Mouse (Mus musculus): ENCODE measurements around the gene Tmem209. TPM values are rescaled to one million over a fixed set of nuclear protein-coding genes. Genes with fewer than 3 reads are reported as not detected.

Tmem209 gene
- total and polyA plus RNA-seq, 3 experiments = 26.1 to 93.4 (median 35.9) TPM

DNA sequence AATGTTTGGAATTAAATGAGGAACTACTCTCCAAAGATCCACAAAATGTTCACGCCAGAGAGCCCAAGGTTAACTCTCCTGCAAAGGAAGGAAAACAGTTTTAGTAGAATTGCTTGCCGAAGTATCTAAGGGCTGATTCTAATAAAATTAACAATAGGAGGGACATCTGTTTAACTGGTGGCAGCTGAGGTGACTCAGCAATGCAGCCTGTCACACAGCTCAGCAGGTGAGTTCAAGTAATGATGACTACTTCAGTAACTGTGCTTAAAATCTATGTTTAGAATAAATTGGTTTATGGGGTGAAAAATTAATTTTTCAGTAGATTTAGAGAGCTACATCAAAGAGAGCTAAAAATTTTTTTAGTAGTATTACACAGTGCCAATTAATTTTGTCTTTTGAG is 26.7 kb downstream of the Tmem209 start:
- H3K9ac ChIP-seq (ENCODE audit: control insufficient read depth, low read depth, low read length, poor library complexity, severe bottlenecking) = no peak overlapping the region
- DNase-seq (ENCODE audit: low read depth, low spot score) = no peak
- no peak overlapping the region for H3K27ac ChIP-seq (ENCODE audit: control insufficient read depth, low read depth, low read length)

DNA sequence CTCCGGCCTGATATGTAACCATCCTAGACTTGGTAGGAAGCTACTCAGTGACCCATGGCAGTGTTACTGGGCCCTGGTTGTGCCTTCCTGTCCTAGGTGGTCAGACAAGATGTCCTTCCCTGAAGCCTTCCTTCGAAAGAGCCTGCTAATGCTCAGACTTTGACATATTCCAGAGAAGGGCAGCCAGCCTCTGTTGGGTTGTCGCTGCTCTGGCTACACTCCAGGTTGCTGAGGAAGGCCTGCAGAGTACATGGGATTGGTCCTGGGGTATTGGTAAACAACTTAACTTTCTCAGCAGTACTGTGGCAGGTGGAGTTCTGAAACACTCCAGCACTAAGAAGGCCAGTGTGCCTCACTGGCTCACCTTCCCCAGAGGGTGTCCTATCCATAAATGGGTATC is 30.2 kb downstream of the Tmem209 start:
- H3K4me1 ChIP-seq (ENCODE audit: control insufficient read depth in 1 of 2, insufficient read depth in 2 of 2, low read length in 2 of 2) = no peaks in the 10 kb centered on the region
- no peaks in the 10 kb centered on the region for H3K79me2 ChIP-seq (ENCODE audit: control insufficient read depth, insufficient read depth, low read length, poor library complexity)
- no peak overlapping the region for H3K9ac ChIP-seq (ENCODE audit: control insufficient read depth, low read depth, low read length, poor library complexity, severe bottlenecking)
- no peak for DNase-seq (ENCODE audit: low read depth, low spot score)
- H3K36me3 ChIP-seq (ENCODE audit: control insufficient read depth in 1 of 2, insufficient read depth in 2 of 2, low read length in 2 of 2) = peaks cover 0 to 28% of the 10 kb centered on the region in 2 experiments; a peak in 2 of 4 replicates
- H3K9me3 ChIP-seq (replicated peaks; ENCODE audit: insufficient read depth, low read length) = no peaks in the 10 kb centered on the region
- TF ChIP-seq TBP (IDR thresholded peaks at IDR 0.05; ENCODE audit: low read depth, low read length) (no peak), TAL1 (IDR thresholded peaks at IDR 0.05; ENCODE audit: low read length) (no peak), MAZ (IDR thresholded peaks at IDR 0.05; ENCODE audit: low read depth, low read length) (no peak), ZNF384 (IDR thresholded peaks at IDR 0.05; ENCODE audit: low read depth, low read length) (no peak)
- no peaks in the 10 kb centered on the region for H3K27me3 ChIP-seq (ENCODE audit: control insufficient read depth in 1 of 2, insufficient read depth in 2 of 2, low read length in 2 of 2)
- no peak overlapping the region for H3K27ac ChIP-seq (ENCODE audit: control insufficient read depth, low read depth, low read length)
- no peak overlapping the region for H3K4me3 ChIP-seq (ENCODE audit: control insufficient read depth in 1 of 2, insufficient read depth in 1 of 2, low read depth in 2 of 2, low read length in 2 of 2)

More for the DNA sequence above, 26.7 kb downstream of the Tmem209 start:
- Histone ChIP-seq H3K9me3 (replicated peaks; ENCODE audit: insufficient read depth, low read length) (no peaks in the 10 kb centered on the region), H3K4me3 (ENCODE audit: control insufficient read depth in 1 of 2, insufficient read depth in 1 of 2, low read depth in 2 of 2, low read length in 2 of 2) (no peak overlapping the region), H3K79me2 (ENCODE audit: control insufficient read depth, insufficient read depth, low read length, poor library complexity) (no peaks in the 10 kb centered on the region), H3K4me1 (ENCODE audit: control insufficient read depth in 1 of 2, insufficient read depth in 2 of 2, low read length in 2 of 2) (no peaks in the 10 kb centered on the region), H3K36me3 (ENCODE audit: control insufficient read depth in 1 of 2, insufficient read depth in 2 of 2, low read length in 2 of 2) (peaks cover 0 to 50% of the 10 kb centered on the region in 2 experiments; a peak in 2 of 4 replicates), H3K27me3 (ENCODE audit: control insufficient read depth in 1 of 2, insufficient read depth in 2 of 2, low read length in 2 of 2) (no peaks in the 10 kb centered on the region)
- TF ChIP-seq ZC3H11A (IDR thresholded peaks at IDR 0.05; ENCODE audit: low read depth, low read length) = no peak
- TF ChIP-seq NRF1 (IDR thresholded peaks at IDR 0.05; ENCODE audit: insufficient read depth, low read depth, low read length, poor library complexity, severe bottlenecking) = no peak
- TF ChIP-seq MXI1 (IDR thresholded peaks at IDR 0.05; ENCODE audit: low read depth, low read length) = no peak
- no peak for TF ChIP-seq USF2 (IDR thresholded peaks at IDR 0.05; ENCODE audit: borderline replicate concordance in 1 of 2, insufficient read depth in 1 of 2, low read depth in 1 of 2, low read length in 2 of 2)
- TF ChIP-seq MAFK (IDR thresholded peaks at IDR 0.05; ENCODE audit: borderline replicate concordance, low read depth, low read length) = no peak
- no peak for TF ChIP-seq ZKSCAN1 (IDR thresholded peaks at IDR 0.05; ENCODE audit: low read depth, low read length)
- no peak for TF ChIP-seq POLR2A (IDR thresholded peaks at IDR 0.05; ENCODE audit: control insufficient read depth in 1 of 2, insufficient read depth in 1 of 2, low read depth in 1 of 2, low read length in 2 of 2, poor library complexity in 1 of 2)
- TF ChIP-seq GABPA (IDR thresholded peaks at IDR 0.05; ENCODE audit: low read depth, low read length) = no peak
- no peak for TF ChIP-seq TAL1 (IDR thresholded peaks at IDR 0.05; ENCODE audit: low read length)
- TF ChIP-seq MAX (IDR thresholded peaks at IDR 0.05; ENCODE audit: low read length) = no peak
- no peak for TF ChIP-seq RCOR1 (IDR thresholded peaks at IDR 0.05; ENCODE audit: low read depth, low read length)

DNA sequence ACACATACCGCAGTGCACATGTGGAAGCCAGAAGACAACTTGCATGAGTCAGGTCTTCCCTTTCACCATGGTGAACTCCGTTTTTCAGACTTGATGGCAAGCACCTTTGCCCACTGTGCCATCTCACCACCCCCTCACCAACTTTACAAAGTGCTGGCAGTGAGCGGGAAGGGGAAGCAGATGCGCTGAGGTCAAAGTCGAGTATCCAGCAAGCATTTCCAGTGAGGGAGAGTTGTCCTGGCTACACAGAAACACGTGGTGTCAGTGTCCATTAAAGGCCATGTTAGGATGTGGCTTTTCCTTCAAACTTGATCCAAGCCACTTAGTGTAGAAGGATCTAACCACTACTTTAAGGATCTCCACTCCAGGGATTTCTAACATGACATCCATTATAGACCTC is 31.8 kb downstream of the Tmem209 start:
- H3K27me3 ChIP-seq (ENCODE audit: control insufficient read depth in 1 of 2, insufficient read depth in 2 of 2, low read length in 2 of 2) = no peaks in the 10 kb centered on the region
- H3K36me3 ChIP-seq (ENCODE audit: control insufficient read depth in 1 of 2, insufficient read depth in 2 of 2, low read length in 2 of 2) = peaks cover 0 to 22% of the 10 kb centered on the region in 2 experiments; a peak in 2 of 4 replicates
- H3K9ac ChIP-seq (ENCODE audit: control insufficient read depth, low read depth, low read length, poor library complexity, severe bottlenecking) = no peak overlapping the region
- H3K4me1 ChIP-seq (ENCODE audit: control insufficient read depth in 1 of 2, insufficient read depth in 2 of 2, low read length in 2 of 2) = no peaks in the 10 kb centered on the region
- no peak for TF ChIP-seq MXI1 (IDR thresholded peaks at IDR 0.05; ENCODE audit: low read depth, low read length)
- TF ChIP-seq UBTF (IDR thresholded peaks at IDR 0.05; ENCODE audit: borderline replicate concordance, insufficient read depth, low read depth, low read length) = no peak
- TF ChIP-seq ZMIZ1 (IDR thresholded peaks at IDR 0.05; ENCODE audit: low read depth, low read length) = no peak
- TF ChIP-seq RCOR1 (IDR thresholded peaks at IDR 0.05; ENCODE audit: low read depth, low read length) = no peak
- TF ChIP-seq MYC (IDR thresholded peaks at IDR 0.05; ENCODE audit: low read depth, low read length) = no peak
- TF ChIP-seq USF2 (IDR thresholded peaks at IDR 0.05; ENCODE audit: borderline replicate concordance in 1 of 2, insufficient read depth in 1 of 2, low read depth in 1 of 2, low read length in 2 of 2) = no peak
- no peak for TF ChIP-seq HCFC1 (IDR thresholded peaks at IDR 0.05; ENCODE audit: low read depth, low read length)
- no peak for TF ChIP-seq MYB (IDR thresholded peaks at IDR 0.05; ENCODE audit: low read depth, low read length)
- TF ChIP-seq EP300 (IDR thresholded peaks at IDR 0.05; ENCODE audit: low read depth in 1 of 2, low read length in 2 of 2) = no peak
- no peak for TF ChIP-seq POLR2AphosphoS5 (IDR thresholded peaks at IDR 0.05; ENCODE audit: borderline replicate concordance, low read depth, low read length)
- TF ChIP-seq CTCF (IDR thresholded peaks at IDR 0.05 in 2 of 3, conservative IDR thresholded peaks at IDR 0.05 in 1 of 3; ENCODE audit: control insufficient read depth in 1 of 3, insufficient read depth in 1 of 3, low read depth in 2 of 3, low read length in 3 of 3, poor library complexity in 1 of 3, severe bottlenecking in 1 of 3) = no peak
- no peak for TF ChIP-seq MEF2A (IDR thresholded peaks at IDR 0.05; ENCODE audit: extremely low read depth, insufficient replicate concordance, low read depth, low read length, poor library complexity, severe bottlenecking)
- no peak for TF ChIP-seq POLR2AphosphoS2 (IDR thresholded peaks at IDR 0.05; ENCODE audit: low read length)
- no peak for TF ChIP-seq MAFK (IDR thresholded peaks at IDR 0.05; ENCODE audit: borderline replicate concordance, low read depth, low read length)
- no peak for TF ChIP-seq NRF1 (IDR thresholded peaks at IDR 0.05; ENCODE audit: insufficient read depth, low read depth, low read length, poor library complexity, severe bottlenecking)
- DNase-seq (ENCODE audit: low read depth, low spot score) = no peak
- H3K27ac ChIP-seq (ENCODE audit: control insufficient read depth, low read depth, low read length) = no peak overlapping the region
- no peaks in the 10 kb centered on the region for H3K79me2 ChIP-seq (ENCODE audit: control insufficient read depth, insufficient read depth, low read length, poor library complexity)
- no peak overlapping the region for H3K4me3 ChIP-seq (ENCODE audit: control insufficient read depth in 1 of 2, insufficient read depth in 1 of 2, low read depth in 2 of 2, low read length in 2 of 2)
- no peaks in the 10 kb centered on the region for H3K9me3 ChIP-seq (replicated peaks; ENCODE audit: insufficient read depth, low read length)
